Mouse (Mus musculus) spleen, adult 2 months (tissue): ENCODE data around the gene Kctd19. TPM values are rescaled to one million over a fixed set of nuclear protein-coding genes. Genes with fewer than 3 reads are reported as not detected.

Source experiments
- DNase-seq, 2 experiments: peaks; one replicate each; pipeline versions ENCODE4 v3.0.0 to v3.0.0-alpha.2; 2012 to 2021; ENCODE audit warnings: low spot score in 2 of 2, low read depth in 1 of 2
- H3K27ac ChIP-seq: fragments of 200-500 bp; 2 replicates; pipeline ENCODE4 v1.5.1; 2012; ENCODE audit warnings: low read length, inconsistent platforms; ENCODE audit not compliant: insufficient read depth
- H3K27me3 ChIP-seq: fragments of 200-500 bp; 2 replicates; pipeline ENCODE4 v1.6.1; 2012; ENCODE audit warnings: mild to moderate bottlenecking, moderate library complexity, low read length, inconsistent platforms; ENCODE audit not compliant: control insufficient read depth, insufficient read depth
- H3K36me3 ChIP-seq: fragments of 200-500 bp; 2 replicates; pipeline ENCODE4 v1.6.1; 2012; ENCODE audit warnings: mild to moderate bottlenecking, low read length, inconsistent platforms; ENCODE audit not compliant: control insufficient read depth, insufficient read depth
- H3K4me1 ChIP-seq: fragments of 200-500 bp; 2 replicates; pipeline ENCODE4 v1.6.1; 2011; ENCODE audit warnings: inconsistent platforms; ENCODE audit not compliant: control insufficient read depth, insufficient read depth, insufficient read length
- H3K4me3 ChIP-seq: fragments of 200-500 bp; 2 replicates; pipeline ENCODE4 v1.5.1; 2011; ENCODE audit warnings: mild to moderate bottlenecking, inconsistent platforms; ENCODE audit not compliant: insufficient read depth, insufficient read length; ENCODE audit errors: extremely low read depth
- CTCF ChIP-seq: fragments of 200-500 bp; IDR thresholded peaks from 2 replicates; pipeline ENCODE4 v1.5.1; 2011; ENCODE audit warnings: mild to moderate bottlenecking, inconsistent platforms; ENCODE audit not compliant: insufficient read depth, insufficient read length, insufficient replicate concordance; ENCODE audit errors: extremely low read depth
- POLR2A ChIP-seq: fragments of 200-500 bp; IDR thresholded peaks from 2 replicates; pipeline ENCODE4 v1.6.1; 2011; ENCODE audit warnings: low read depth, low read length, inconsistent platforms
- WGBS: fragments of 180-500 bp; shearing (Covaris S2); methylation state at CpG from one replicate; pipeline ENCODE4 v1.1.7; 2018; 5-methylcytosine and 5-hydroxymethylcytosine counted together
- polyA plus RNA-seq: library from polyadenylated mRNA; depleted of rRNA; stranded (reverse); fragments of >200 nt; gene quantifications from 2 replicates; pipeline ENCODE4 v1.2.3, GENCODE M21; 2012; rRNA removed

Gene Kctd19
- polyA plus RNA-seq, 1 experiment = 0.62 TPM

DNA sequence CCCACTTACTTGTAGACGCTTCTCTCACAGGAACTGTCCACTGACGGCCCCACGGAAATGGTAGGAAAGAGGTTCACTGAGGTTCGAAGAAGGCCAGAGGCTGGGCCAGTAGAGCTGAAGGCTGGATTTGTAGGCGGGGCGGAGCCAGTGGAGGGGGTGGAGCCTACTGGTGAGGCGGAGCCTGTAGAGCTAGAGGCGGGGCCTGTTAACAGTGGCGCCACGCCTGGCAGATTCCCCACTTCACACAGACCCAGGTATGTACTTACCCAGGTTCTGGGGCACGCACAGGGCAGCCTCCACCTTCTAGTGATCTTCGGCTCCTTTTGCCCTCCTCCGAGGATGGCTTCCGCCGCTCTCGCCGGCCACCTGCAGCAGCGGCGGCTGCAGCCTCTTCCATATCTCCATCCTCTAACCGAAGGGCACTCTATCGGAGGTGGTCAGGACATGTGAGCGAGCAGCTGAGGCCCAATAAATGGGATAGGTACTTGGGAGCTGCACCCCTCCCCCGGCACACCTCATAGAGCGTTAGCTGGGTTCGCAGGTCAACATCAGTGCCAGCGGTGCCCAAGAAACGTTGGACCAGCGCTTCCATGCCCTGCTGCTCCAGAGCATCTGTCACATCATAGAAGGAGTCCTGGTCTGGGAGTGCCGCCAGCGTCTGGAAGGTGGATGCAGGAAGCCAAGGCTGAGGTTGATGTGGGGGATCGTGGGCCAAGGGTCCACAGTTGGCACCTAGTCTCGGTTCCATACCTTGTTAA lies 76.8 kb downstream of the Kctd19 start:
- WGBS = 94% methylated on average over 32 of the region's 32 CpGs
- peaks cover 3% of the 10 kb centered on the region; the same call in 1 of the 2 replicates for H3K4me1 ChIP-seq
- no peak overlapping the region for H3K27ac ChIP-seq
- no peak overlapping the region for H3K4me3 ChIP-seq
- no peak for DNase-seq
- peaks cover 45% of the 10 kb centered on the region for H3K36me3 ChIP-seq
- TF ChIP-seq POLR2A (no peak), CTCF (no peak)
- H3K27me3 ChIP-seq = no peaks in the 10 kb centered on the region

Other genes starting within 250 kb of the Kctd19 start
- 11.9 and 14.9 TPM in 2 replicates for gene Cbfb, start 242.8 kb downstream of the Kctd19 start, polyA plus RNA-seq
- gene D230025D16Rik, start 188.4 kb downstream of the Kctd19 start, polyA plus RNA-seq = 13.6 TPM in 2 replicates
- 11.5 and 12.0 TPM in 2 replicates for gene B3gnt9, start 158.3 kb downstream of the Kctd19 start, polyA plus RNA-seq
- gene Tradd, start 148.9 kb downstream of the Kctd19 start, polyA plus RNA-seq = 28.1 and 31.8 TPM in 2 replicates
- 16.0 and 20.5 TPM in 2 replicates for gene Fbxl8, start 148.9 kb downstream of the Kctd19 start, polyA plus RNA-seq
- gene Hsf4, start 143.7 kb downstream of the Kctd19 start, polyA plus RNA-seq = 2.5 and 2.7 TPM in 2 replicates
- gene Nol3, start 137.4 kb downstream of the Kctd19 start, polyA plus RNA-seq = 0.53 and 0.70 TPM in 2 replicates
- 3.7 and 3.9 TPM in 2 replicates for gene 4931428F04Rik, start 123.6 kb downstream of the Kctd19 start, polyA plus RNA-seq
- 21.4 and 23.4 TPM in 2 replicates for gene Exoc3l, start 117.4 kb downstream of the Kctd19 start, polyA plus RNA-seq
- gene E2f4, start 115.8 kb downstream of the Kctd19 start, polyA plus RNA-seq = 165 and 202 TPM in 2 replicates
- gene Elmo3, start 107.9 kb downstream of the Kctd19 start, polyA plus RNA-seq = 7.2 and 7.7 TPM in 2 replicates
- 9.2 and 11.0 TPM in 2 replicates for gene Lrrc29, start 87.2 kb downstream of the Kctd19 start, polyA plus RNA-seq
- 67.8 and 82.2 TPM in 2 replicates for gene Tmem208, start 87.1 kb downstream of the Kctd19 start, polyA plus RNA-seq
- 52.0 and 58.1 TPM in 2 replicates for gene Fhod1, start 65.5 kb downstream of the Kctd19 start, polyA plus RNA-seq
- 3.0 and 4.2 TPM in 2 replicates for gene Slc9a5, start 64.7 kb downstream of the Kctd19 start, polyA plus RNA-seq
- gene Plekhg4, start 40.2 kb downstream of the Kctd19 start, polyA plus RNA-seq = 0.16 and 0.20 TPM in 2 replicates
- 0.07 and 0.13 TPM in 2 replicates for gene Lrrc36, start 69 bp upstream of the Kctd19 start, polyA plus RNA-seq
- gene Tppp3, start 58.0 kb upstream of the Kctd19 start, polyA plus RNA-seq = 8.1 and 14.7 TPM in 2 replicates
- gene Zdhhc1, start 83.4 kb upstream of the Kctd19 start, polyA plus RNA-seq = 15.3 and 18.3 TPM in 2 replicates
- 0.44 and 0.62 TPM in 2 replicates for gene Hsd11b2, start 105.3 kb upstream of the Kctd19 start, polyA plus RNA-seq
- gene Atp6v0d1, start 152.5 kb upstream of the Kctd19 start, polyA plus RNA-seq = 68.3 and 72.0 TPM in 2 replicates
- 25.6 and 26.5 TPM in 2 replicates for gene Ripor1, start 191.8 kb upstream of the Kctd19 start, polyA plus RNA-seq
- 22.1 and 24.5 TPM in 2 replicates for gene Ctcf, start 223.1 kb upstream of the Kctd19 start, polyA plus RNA-seq
- 0.14 TPM in 1 of 2 replicates, not detected in the other for gene Agrp, start 223.9 kb upstream of the Kctd19 start, polyA plus RNA-seq